In the genomic region with DNA sequence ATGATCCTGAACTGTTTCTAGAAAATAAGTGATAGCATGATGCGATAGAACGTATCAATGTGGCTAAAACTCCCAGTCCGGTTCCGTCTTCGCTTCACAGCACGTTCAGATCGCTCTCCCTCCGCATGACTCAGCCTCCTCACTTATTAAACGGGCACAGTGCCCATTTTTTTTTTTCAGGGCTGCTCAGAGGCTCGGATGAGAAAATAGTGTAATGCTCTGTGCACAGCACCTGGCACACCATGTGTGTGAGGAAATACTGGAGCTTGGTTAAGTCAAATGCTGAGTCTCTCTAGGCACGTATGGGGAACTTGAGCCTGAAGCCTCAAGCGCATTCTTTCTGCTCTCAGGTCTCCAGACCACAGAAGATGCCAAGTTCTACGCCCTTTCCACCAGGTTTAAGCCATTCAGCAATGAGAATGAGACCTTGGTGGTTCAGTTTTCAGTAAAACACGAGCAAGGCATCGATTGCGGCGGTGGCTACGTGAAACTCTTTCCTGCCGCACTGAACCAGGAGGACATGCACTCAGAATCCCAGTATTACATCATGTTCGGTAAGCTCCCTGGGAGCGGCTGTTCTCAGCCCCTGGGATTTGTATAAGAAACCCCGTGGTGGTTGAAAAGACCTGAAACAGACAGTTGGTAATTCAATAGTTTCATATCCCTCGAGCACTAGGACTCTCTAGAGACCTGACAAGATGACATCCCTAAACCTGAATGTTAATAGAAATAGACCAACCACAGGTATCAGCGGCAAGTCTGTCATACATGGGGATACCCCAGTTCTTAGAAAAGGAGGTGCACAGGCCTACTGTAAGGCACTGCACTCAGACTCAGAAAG, we compare ENCODE assay signal across 10 mouse cellular contexts. TPM values are rescaled to one million over a fixed set of nuclear protein-coding genes. Genes with fewer than 3 reads are reported as not detected.
DNase-seq lines count a peak whose midpoint lies in the region; ATAC-seq and TF ChIP-seq lines count a peak whose summit lies in the region.
"Had no signal": no experiment of that assay in that cellular context is flagged by ENCODE, and none has a peak within 500 bp of the region (broad histone marks: within the 10 kb centered on the region; RNA-seq: fewer than 3 reads in every experiment).

No protein-coding gene starts in this region.

- no peak for TF ChIP-seq CTCF in liver, postnatal 0 days (IDR thresholded peaks at IDR 0.05; ENCODE audit: low read depth)

- no peak overlapping the region for H3K4me2 ChIP-seq in limb, embryonic 14.5 days (replicated peaks; ENCODE audit: low read depth, low read length, severe bottlenecking)
- H3K4me2 ChIP-seq in liver, postnatal 0 days (ENCODE audit: low read depth, low read length), result no peak overlapping the region
- H3K4me2 ChIP-seq in hindbrain, embryonic 16.5 days (ENCODE audit: low read length), result no peak overlapping the region
- H3K4me2 ChIP-seq: lung, embryonic 15.5 days had no signal

- no peak; the same call in 1 of the 2 replicates for ATAC-seq in limb, embryonic 14.5 days (ENCODE audit: low FRiP score, low read depth)
- ATAC-seq in liver, postnatal 0 days, result no peak
- no peak for ATAC-seq in hindbrain, embryonic 16.5 days

- H3K4me1 ChIP-seq in limb, embryonic 14.5 days (ENCODE audit: control insufficient read depth, insufficient read depth, low read length), result peaks cover 10% of the 10 kb centered on the region; the same call in 1 of the 2 replicates
- no peaks in the 10 kb centered on the region for H3K4me1 ChIP-seq in liver, postnatal 0 days (ENCODE audit: insufficient read depth)
- peaks cover 12% of the 10 kb centered on the region for H3K4me1 ChIP-seq in hindbrain, embryonic 16.5 days (ENCODE audit: control insufficient read depth, insufficient read depth, low read depth, low read length)

- 66% methylated on average over 24 of the region's 24 CpGs for WGBS in limb, embryonic 14.5 days
- 79% methylated on average over 24 of the region's 24 CpGs for WGBS in liver, postnatal 0 days (ENCODE audit: insufficient replicate concordance)
- 67% methylated on average over 24 of the region's 24 CpGs for WGBS in hindbrain, embryonic 16.5 days

- H3K36me3 ChIP-seq in limb, embryonic 14.5 days (ENCODE audit: control insufficient read depth, insufficient read depth, low read length), result no peaks in the 10 kb centered on the region
- no peaks in the 10 kb centered on the region for H3K36me3 ChIP-seq in liver, postnatal 0 days (replicated peaks; ENCODE audit: insufficient read depth, low read length)
- H3K36me3 ChIP-seq in hindbrain, embryonic 16.5 days (ENCODE audit: control insufficient read depth, insufficient read depth, low read length), result no peaks in the 10 kb centered on the region
- H3K36me3 ChIP-seq: lung, embryonic 15.5 days had no signal

- TF ChIP-seq EP300 in liver, postnatal 0 days (IDR thresholded peaks at IDR 0.05; ENCODE audit: low read depth), result no peak

- no peak for TF ChIP-seq POLR2A in limb, embryonic 14.5 days (IDR thresholded peaks at IDR 0.05; ENCODE audit: borderline replicate concordance, extremely low read depth, insufficient read depth, insufficient read length)

- H3K9me3 ChIP-seq in limb, embryonic 14.5 days (ENCODE audit: control insufficient read depth, low read length), result no peaks in the 10 kb centered on the region
- no peaks in the 10 kb centered on the region for H3K9me3 ChIP-seq in liver, postnatal 0 days (ENCODE audit: low read length)
- no peaks in the 10 kb centered on the region for H3K9me3 ChIP-seq in hindbrain, embryonic 16.5 days (ENCODE audit: control insufficient read depth, low read length)
- H3K9me3 ChIP-seq: lung, embryonic 15.5 days had no signal

- H3K4me3 ChIP-seq in limb, embryonic 14.5 days (replicated peaks; ENCODE audit: low read length), result no peak overlapping the region
- H3K4me3 ChIP-seq in liver, postnatal 0 days (ENCODE audit: low read depth, low read length), result no peak overlapping the region
- no peak overlapping the region for H3K4me3 ChIP-seq in hindbrain, embryonic 16.5 days (ENCODE audit: low read length)
- H3K4me3 ChIP-seq: heart, adult 2 months; lung, embryonic 15.5 days had no signal

- H3K9ac ChIP-seq in limb, embryonic 14.5 days (ENCODE audit: low read depth, low read length, severe bottlenecking), result no peak overlapping the region
- H3K9ac ChIP-seq in liver, postnatal 0 days (replicated peaks), result no peak overlapping the region
- no peak overlapping the region for H3K9ac ChIP-seq in hindbrain, embryonic 16.5 days (ENCODE audit: low read depth, low read length)
- H3K9ac ChIP-seq: lung, embryonic 15.5 days had no signal

- peak; percentile 11 to 12 for DNase-seq in left cerebral cortex, adult 18-20 months (ENCODE audit: low spot score in 2 of 2)
- no peak for DNase-seq in left cerebral cortex, adult 11 months (ENCODE audit: low spot score)
- DNase-seq in adrenal gland, postnatal 25 days, result peak; percentile 55
- peak; percentile 44 for DNase-seq in gastrocnemius, postnatal 25 days
- DNase-seq in limb, embryonic 14.5 days (ENCODE audit: low spot score), result peak; percentile 29
- DNase-seq in urinary bladder, adult 2 months (ENCODE audit: low spot score), result no peak
- no peak for DNase-seq in liver, postnatal 0 days

- H3K27me3 ChIP-seq in limb, embryonic 14.5 days (ENCODE audit: control insufficient read depth, insufficient read depth, low read length), result no peaks in the 10 kb centered on the region
- H3K27me3 ChIP-seq in liver, postnatal 0 days (ENCODE audit: insufficient read depth, low read length), result no peaks in the 10 kb centered on the region
- H3K27me3 ChIP-seq in hindbrain, embryonic 16.5 days (replicated peaks; ENCODE audit: control insufficient read depth, insufficient read depth, low read length), result no peaks in the 10 kb centered on the region
- H3K27me3 ChIP-seq: lung, embryonic 15.5 days had no signal

- no peak overlapping the region for H3K27ac ChIP-seq in limb, embryonic 14.5 days (replicated peaks; ENCODE audit: low read depth, low read length)
- H3K27ac ChIP-seq in liver, postnatal 0 days (ENCODE audit: low read depth), result no peak overlapping the region
- no peak overlapping the region for H3K27ac ChIP-seq in hindbrain, embryonic 16.5 days (ENCODE audit: low read depth, low read length)
- H3K27ac ChIP-seq: heart, adult 2 months; lung, embryonic 15.5 days had no signal

RNA-seq across cellular contexts. Expression of gene Calr4, which starts 4.4 kb away (rescaled TPM):
- total RNA-seq in left cerebral cortex, adult 18-20 months (2021), result under 1 TPM; 0.53 to 0.63 TPM
- 0.57 and 1.5 TPM in 2 replicates for total RNA-seq in adrenal gland, postnatal 25 days (2021)
- under 1 TPM in 1 of 2 experiments, not detected in 1; 0.21 TPM for total RNA-seq in gastrocnemius, postnatal 25 days (2021)
- 0.13 and 0.20 TPM in 2 replicates for polyA plus RNA-seq in limb, embryonic 14.5 days (2012; rRNA removed)
- polyA plus RNA-seq in limb, embryonic 14.5 days (2014; fragmentation: Nextera tagmentation; extraction: Ambion mirVana), result 0.12 TPM in 1 of 2 replicates, not detected in the other
- 0.04 and 0.18 TPM in 2 replicates for polyA plus RNA-seq in urinary bladder, adult 2 months (2012; rRNA removed)
- not detected in 2 replicates for polyA plus RNA-seq in liver, postnatal 0 days (2015; fragmentation: Nextera tagmentation; extraction: Ambion mirVana)
- 1.5 and 1.7 TPM in 2 replicates for polyA plus RNA-seq in hindbrain, embryonic 16.5 days (2015; fragmentation: Nextera tagmentation; extraction: Ambion mirVana)
- total RNA-seq: heart, adult 2 months had no signal
- polyA plus RNA-seq: heart, adult 2 months; lung, embryonic 15.5 days had no signal

RNA-seq across cellular contexts. Expression of gene Osbpl9, which starts 36.6 kb away (rescaled TPM):
- total RNA-seq in left cerebral cortex, adult 18-20 months (2021), result 10 to 100 TPM; 57.1 to 58.7 TPM
- 136 and 144 TPM in 2 replicates for total RNA-seq in adrenal gland, postnatal 25 days (2021)
- total RNA-seq in gastrocnemius, postnatal 25 days (2021), result 10 to 100 TPM; 82.3 to 98.8 TPM
- polyA plus RNA-seq in limb, embryonic 14.5 days (2012; rRNA removed), result 54.0 and 55.6 TPM in 2 replicates
- polyA plus RNA-seq in limb, embryonic 14.5 days (2014; fragmentation: Nextera tagmentation; extraction: Ambion mirVana), result 57.8 and 68.4 TPM in 2 replicates
- 95.4 and 97.5 TPM in 2 replicates for polyA plus RNA-seq in urinary bladder, adult 2 months (2012; rRNA removed)
- polyA plus RNA-seq in liver, postnatal 0 days (2015; fragmentation: Nextera tagmentation; extraction: Ambion mirVana), result 28.2 and 29.3 TPM in 2 replicates
- 72.2 and 75.8 TPM in 2 replicates for polyA plus RNA-seq in hindbrain, embryonic 16.5 days (2015; fragmentation: Nextera tagmentation; extraction: Ambion mirVana)

RNA-seq across cellular contexts. Expression of gene Eps15, which starts 41.4 kb away (rescaled TPM):
- 100 to 1,000 TPM; 173 to 184 TPM for total RNA-seq in left cerebral cortex, adult 18-20 months (2021)
- 74.9 and 79.7 TPM in 2 replicates for total RNA-seq in adrenal gland, postnatal 25 days (2021)
- total RNA-seq in gastrocnemius, postnatal 25 days (2021), result 10 to 100 TPM; 60.2 to 62.3 TPM
- 23.3 and 27.0 TPM in 2 replicates for polyA plus RNA-seq in limb, embryonic 14.5 days (2012; rRNA removed)
- 36.3 and 40.0 TPM in 2 replicates for polyA plus RNA-seq in limb, embryonic 14.5 days (2014; fragmentation: Nextera tagmentation; extraction: Ambion mirVana)
- polyA plus RNA-seq in urinary bladder, adult 2 months (2012; rRNA removed), result 39.7 and 41.2 TPM in 2 replicates
- polyA plus RNA-seq in liver, postnatal 0 days (2015; fragmentation: Nextera tagmentation; extraction: Ambion mirVana), result 20.0 and 21.2 TPM in 2 replicates
- polyA plus RNA-seq in hindbrain, embryonic 16.5 days (2015; fragmentation: Nextera tagmentation; extraction: Ambion mirVana), result 65.5 and 72.2 TPM in 2 replicates

Comparison
In these comparisons a context has a peak if more than half of its experiments do, and no peak if none do; other contexts are left out.
1. DNase-seq: peak in left cerebral cortex, adult 18-20 months (2 of 2), adrenal gland, postnatal 25 days (single experiment), gastrocnemius, postnatal 25 days (single experiment) and limb, embryonic 14.5 days (single experiment); none in left cerebral cortex, adult 11 months (single experiment), urinary bladder, adult 2 months (single experiment) and liver, postnatal 0 days (single experiment).